Mouse (Mus musculus): ENCODE results near the gene Gm21969.

DNA sequence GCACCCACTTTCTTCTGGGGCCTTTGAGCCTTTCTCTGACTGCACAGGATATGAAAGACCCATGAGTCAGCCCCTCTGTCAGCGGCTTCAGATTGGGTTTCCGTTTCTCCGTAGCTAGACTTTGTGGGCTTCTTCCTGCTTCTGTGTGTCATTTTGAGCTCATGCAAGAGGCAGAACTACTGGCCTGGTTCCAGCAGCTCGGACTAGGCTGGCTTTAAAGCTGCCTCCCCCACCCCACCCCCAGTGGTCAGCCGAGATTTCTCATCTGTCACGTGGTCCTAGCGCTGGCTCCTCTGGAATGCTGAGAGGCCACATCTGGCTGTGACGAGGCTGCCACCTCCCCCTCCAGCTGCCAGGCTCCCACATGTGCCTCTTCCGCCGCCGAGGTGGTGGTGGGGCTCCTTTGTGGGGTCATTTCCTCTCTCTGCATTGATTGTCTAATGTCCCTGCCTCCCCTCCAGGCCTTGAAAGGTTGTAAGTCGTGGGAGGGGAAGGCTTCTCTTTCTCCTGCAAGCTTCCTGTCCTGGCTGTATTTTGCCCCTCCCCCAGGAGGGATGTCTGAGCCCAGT, 4.0 kb upstream of the Gm21969 start:
- TF ChIP-seq POLR2A (IDR thresholded peaks at IDR 0.05; ENCODE audit: borderline replicate concordance, low read depth, low read length) (no peak), CTCF (IDR thresholded peaks at IDR 0.05; ENCODE audit: low read depth, low read length) (no peak)

Measured in bone marrow macrophage, adult 2 months (primary cell).